23 mouse cellular contexts compared by ENCODE assay signal in the genomic region with DNA sequence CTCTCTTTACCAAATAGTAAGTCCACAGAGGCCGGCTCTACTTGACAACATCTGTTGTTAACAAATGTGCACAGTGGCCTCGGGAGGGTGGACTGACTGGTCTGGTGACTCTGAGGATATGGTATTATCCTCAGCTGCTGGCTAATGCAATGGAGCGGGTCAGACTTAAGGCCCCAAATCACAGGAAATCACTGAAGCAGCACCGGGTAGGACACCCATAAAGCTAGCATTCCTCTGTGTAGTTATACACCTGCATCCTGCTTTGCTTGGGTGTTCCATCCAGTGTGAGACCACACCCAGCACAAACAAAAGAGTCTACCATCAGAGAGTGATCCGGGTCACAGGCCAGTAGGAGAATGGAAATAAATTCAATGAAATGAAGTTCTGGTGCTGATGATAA. TPM values are rescaled to one million over a fixed set of nuclear protein-coding genes. Genes with fewer than 3 reads are reported as not detected.
A peak's percentile ranks its signal among the peaks of the same experiment; 100 is the strongest.
DNase-seq lines count a peak whose midpoint lies in the region; ATAC-seq and TF ChIP-seq lines count a peak whose summit lies in the region.
"Had no signal": no experiment of that assay in that cellular context is flagged by ENCODE, and none has a peak within 500 bp of the region (broad histone marks: within the 10 kb centered on the region; RNA-seq: fewer than 3 reads in every experiment).

No protein-coding gene starts in this region.

- no peak for TF ChIP-seq CTCF in lung, postnatal 0 days (IDR thresholded peaks at IDR 0.05)
- TF ChIP-seq CTCF in lung, adult 2 months (IDR thresholded peaks at IDR 0.05; ENCODE audit: insufficient read depth, low read length): no peak

- TF ChIP-seq EP300 in lung, postnatal 0 days (IDR thresholded peaks at IDR 0.05): no peak

- DNase-seq in heart, adult 11 months: peak; percentile 89
- no peak for DNase-seq in kidney, postnatal 25 days
- DNase-seq in lung, postnatal 0 days (ENCODE audit: low spot score): no peak
- DNase-seq in lung, adult 2 months: no peak
- DNase-seq in naive thymus-derived CD4-positive, alpha-beta T cell, adult 2 months (ENCODE audit: low read depth): peak; percentile 13
- no peak for DNase-seq in embryo, embryonic 9.5 days (ENCODE audit: extremely low spot score)
- DNase-seq: adrenal gland, postnatal 10 days; cerebellum, adult 11 months; cerebellum, adult 8-10 months; cerebellum, postnatal 14 days; embryo, embryonic 11 days; gastrocnemius, postnatal 10 days; heart, postnatal 14 days had no signal

- H3K27ac ChIP-seq in heart, embryonic 11.5 days (ENCODE audit: low read depth, low read length): no peak overlapping the region
- no peak overlapping the region for H3K27ac ChIP-seq in kidney, embryonic 16.5 days (ENCODE audit: low read length)
- H3K27ac ChIP-seq in lung, postnatal 0 days (ENCODE audit: low read length): no peak overlapping the region
- H3K27ac ChIP-seq: embryonic facial prominence, embryonic 13.5 days; forebrain, embryonic 12.5 days; heart, embryonic 10.5 days; heart, embryonic 15.5 days; hindbrain, embryonic 10.5 days; hindbrain, embryonic 14.5 days had no signal

- H3K9me3 ChIP-seq in heart, embryonic 11.5 days (replicated peaks; ENCODE audit: control insufficient read depth, low read length): no peaks in the 10 kb centered on the region
- no peaks in the 10 kb centered on the region for H3K9me3 ChIP-seq in kidney, embryonic 16.5 days (ENCODE audit: low read length)
- no peaks in the 10 kb centered on the region for H3K9me3 ChIP-seq in lung, postnatal 0 days (ENCODE audit: low read length)
- H3K9me3 ChIP-seq: embryonic facial prominence, embryonic 13.5 days; forebrain, embryonic 12.5 days; heart, embryonic 10.5 days; heart, embryonic 15.5 days; hindbrain, embryonic 10.5 days had no signal

- H3K27me3 ChIP-seq in heart, embryonic 11.5 days (ENCODE audit: control insufficient read depth, insufficient read depth, low read length): no peaks in the 10 kb centered on the region
- H3K27me3 ChIP-seq in kidney, embryonic 16.5 days (ENCODE audit: insufficient read depth, low read length): no peaks in the 10 kb centered on the region
- H3K27me3 ChIP-seq in lung, postnatal 0 days (replicated peaks; ENCODE audit: insufficient read depth, low read length): no peaks in the 10 kb centered on the region
- H3K27me3 ChIP-seq: CH12.LX; embryonic facial prominence, embryonic 13.5 days; forebrain, embryonic 12.5 days; heart, embryonic 15.5 days had no signal

- H3K4me3 ChIP-seq in heart, embryonic 11.5 days (ENCODE audit: low read depth, low read length): no peak overlapping the region
- no peak overlapping the region for H3K4me3 ChIP-seq in kidney, embryonic 16.5 days (ENCODE audit: low read length)
- H3K4me3 ChIP-seq in lung, postnatal 0 days (ENCODE audit: low read depth, low read length): no peak overlapping the region
- H3K4me3 ChIP-seq in lung, adult 2 months (replicated peaks; ENCODE audit: extremely low read depth, low read depth, low read length): no peak overlapping the region
- H3K4me3 ChIP-seq: embryonic facial prominence, embryonic 13.5 days; forebrain, embryonic 12.5 days; heart, embryonic 10.5 days; heart, embryonic 15.5 days; hindbrain, embryonic 10.5 days had no signal

- no peak for ATAC-seq in heart, embryonic 11.5 days (replicated peaks; ENCODE audit: insufficient number of reproducible peaks, low FRiP score, low TSS enrichment)
- ATAC-seq in kidney, embryonic 16.5 days (ENCODE audit: low FRiP score, low TSS enrichment): peak; percentile 71; the same call in 1 of the 2 replicates
- peak; percentile 19; the same call in 1 of the 2 replicates for ATAC-seq in lung, postnatal 0 days
- ATAC-seq: forebrain, embryonic 16.5 days had no signal

- TF ChIP-seq POLR2A in lung, adult 2 months (IDR thresholded peaks at IDR 0.05; ENCODE audit: borderline replicate concordance, extremely low read depth, low read depth, low read length): no peak

- H3K4me1 ChIP-seq in heart, embryonic 11.5 days (ENCODE audit: control insufficient read depth, insufficient read depth, low read length): no peaks in the 10 kb centered on the region
- peaks cover 3% of the 10 kb centered on the region; the same call in 1 of the 2 replicates for H3K4me1 ChIP-seq in kidney, embryonic 16.5 days (ENCODE audit: insufficient read depth, low read length)
- H3K4me1 ChIP-seq in lung, postnatal 0 days (ENCODE audit: insufficient read depth, low read depth, low read length): no peaks in the 10 kb centered on the region
- H3K4me1 ChIP-seq in lung, adult 2 months (ENCODE audit: control insufficient read depth, insufficient read depth, low read length): no peaks in the 10 kb centered on the region
- H3K4me1 ChIP-seq: embryonic facial prominence, embryonic 13.5 days; forebrain, embryonic 12.5 days; heart, embryonic 10.5 days; heart, embryonic 15.5 days; hindbrain, embryonic 10.5 days had no signal

- no peaks in the 10 kb centered on the region for H3K36me3 ChIP-seq in heart, embryonic 11.5 days (ENCODE audit: control insufficient read depth, insufficient read depth, low read length)
- no peaks in the 10 kb centered on the region for H3K36me3 ChIP-seq in kidney, embryonic 16.5 days (ENCODE audit: insufficient read depth, low read length)
- H3K36me3 ChIP-seq in lung, postnatal 0 days (ENCODE audit: insufficient read depth, low read length): no peaks in the 10 kb centered on the region
- H3K36me3 ChIP-seq: embryonic facial prominence, embryonic 13.5 days; forebrain, embryonic 12.5 days; heart, embryonic 10.5 days; heart, embryonic 15.5 days; hindbrain, embryonic 10.5 days had no signal

- WGBS in heart, embryonic 11.5 days (ENCODE audit: insufficient replicate concordance): 84% methylated on average over 5 of the region's 5 CpGs
- 42% methylated on average over 5 of the region's 5 CpGs for WGBS in kidney, embryonic 16.5 days
- 44% methylated on average over 5 of the region's 5 CpGs for WGBS in lung, postnatal 0 days
- 56% methylated on average over 5 of the region's 5 CpGs for WGBS in lung, adult 2 months

- no peak overlapping the region for H3K4me2 ChIP-seq in heart, embryonic 11.5 days
- no peak overlapping the region for H3K4me2 ChIP-seq in kidney, embryonic 16.5 days (replicated peaks; ENCODE audit: low read depth, low read length)
- H3K4me2 ChIP-seq in lung, postnatal 0 days (replicated peaks; ENCODE audit: low read depth, low read length): no peak overlapping the region
- H3K4me2 ChIP-seq: embryonic facial prominence, embryonic 13.5 days; forebrain, embryonic 12.5 days; heart, embryonic 15.5 days; hindbrain, embryonic 14.5 days had no signal

- H3K9ac ChIP-seq in heart, embryonic 11.5 days (ENCODE audit: low read depth, low read length): no peak overlapping the region
- H3K9ac ChIP-seq in kidney, embryonic 16.5 days (replicated peaks; ENCODE audit: low read length): no peak overlapping the region
- H3K9ac ChIP-seq in lung, postnatal 0 days (replicated peaks; ENCODE audit: low read depth): no peak overlapping the region
- H3K9ac ChIP-seq: embryonic facial prominence, embryonic 13.5 days; forebrain, embryonic 12.5 days; heart, embryonic 15.5 days; hindbrain, embryonic 14.5 days had no signal

RNA-seq across cellular contexts. Expression of gene Jmy, which starts 48.0 kb away (rescaled TPM):
- 3.3 and 5.8 TPM in 2 replicates for polyA plus RNA-seq in heart, embryonic 11.5 days (2014; fragmentation: Nextera tagmentation; extraction: Ambion mirVana)
- polyA plus RNA-seq in kidney, embryonic 16.5 days (2015; fragmentation: Nextera tagmentation; extraction: Ambion mirVana): 3.2 and 3.7 TPM in 2 replicates
- polyA plus RNA-seq in lung, postnatal 0 days (2015; fragmentation: Nextera tagmentation; extraction: Ambion mirVana): 8.3 and 9.3 TPM in 2 replicates
- polyA plus RNA-seq in lung, adult 2 months (2012; rRNA removed): 7.0 and 10.4 TPM in 2 replicates

Comparison
In these comparisons a context has a peak if more than half of its experiments do, and no peak if none do; other contexts are left out.
1. DNase-seq: peak in heart, adult 11 months (single experiment) and naive thymus-derived CD4-positive, alpha-beta T cell, adult 2 months (single experiment); none in kidney, postnatal 25 days (0 of 2), lung, postnatal 0 days (single experiment), lung, adult 2 months (single experiment) and embryo, embryonic 9.5 days (single experiment).